Mouse (Mus musculus): ENCODE results near the gene Slc16a10.

DNA sequence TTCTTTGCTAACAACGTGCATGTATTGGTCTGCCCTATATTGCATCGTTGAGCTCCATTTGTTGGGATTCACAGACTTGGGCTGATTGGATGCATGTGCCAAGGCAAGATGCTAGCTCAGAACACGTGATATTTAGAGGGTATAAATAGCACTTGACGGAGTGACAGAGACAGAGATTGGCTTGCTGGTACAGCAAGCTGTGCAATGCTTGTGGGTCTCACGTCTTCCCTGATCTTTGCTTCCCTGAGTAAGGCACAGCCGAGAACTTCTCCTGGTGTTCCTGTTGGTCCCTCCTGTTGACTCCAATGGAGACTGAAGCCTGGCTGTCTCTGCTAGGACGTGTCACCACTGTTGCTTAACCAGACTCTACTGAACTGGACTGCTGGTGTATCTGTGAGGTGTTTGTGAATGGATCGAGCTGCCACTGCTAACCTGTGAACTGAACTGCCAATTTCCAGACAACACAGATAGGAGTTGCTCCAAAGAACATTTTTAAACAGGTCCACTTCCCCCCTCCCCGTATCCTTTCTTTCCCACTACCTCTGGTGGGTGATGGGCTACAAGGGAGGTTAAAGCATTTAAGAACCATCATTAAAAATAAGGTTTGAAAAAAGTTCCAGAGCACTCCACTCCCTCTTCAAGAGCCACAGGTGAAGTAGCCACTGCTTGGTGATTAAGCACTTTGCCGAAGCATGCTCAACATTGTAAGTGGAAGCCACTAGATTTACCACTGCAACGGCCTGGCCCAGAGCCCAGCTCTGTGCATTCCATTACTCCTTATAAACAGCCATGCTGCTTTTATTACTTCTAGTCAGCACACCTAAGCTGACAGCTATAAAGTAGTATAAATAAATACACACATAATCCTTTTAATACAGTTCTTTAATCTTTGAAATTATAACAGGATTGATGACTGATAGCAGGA lies 51.3 kb downstream of the Slc16a10 start:
- no peak for TF ChIP-seq POLR2A (IDR thresholded peaks at IDR 0.05; ENCODE audit: low read depth, low read length)
- no peak for TF ChIP-seq CTCF (conservative IDR thresholded peaks at IDR 0.05; ENCODE audit: insufficient read depth, insufficient read length, low read depth, low read length)

Measured in kidney, adult 2 months (tissue).